Mouse (Mus musculus) CD8-positive naive resting alpha-beta T cell, adult 2 months (primary cell): Measurements from ENCODE around the gene Akip1.

Experiments used
- DNase-seq, 2 experiments: peaks; one replicate each; pipeline ENCODE4 v3.0.0; 2022; ENCODE audit warnings: low read depth in 2 of 2, low spot score in 2 of 2

The Akip1 gene

GRCm38 (mm10) chr7:109707023-109707785, 3.7 kb downstream of the Akip1 start:
- DNase-seq, result peak; percentile 33 to 63

GRCm38 (mm10) chr7:109708961-109709382, 5.5 kb downstream of the Akip1 start:
- DNase-seq, result no peak

GRCm38 (mm10) chr7:109710069-109710468, 6.6 kb downstream of the Akip1 start:
- DNase-seq, result no peak

DNA sequence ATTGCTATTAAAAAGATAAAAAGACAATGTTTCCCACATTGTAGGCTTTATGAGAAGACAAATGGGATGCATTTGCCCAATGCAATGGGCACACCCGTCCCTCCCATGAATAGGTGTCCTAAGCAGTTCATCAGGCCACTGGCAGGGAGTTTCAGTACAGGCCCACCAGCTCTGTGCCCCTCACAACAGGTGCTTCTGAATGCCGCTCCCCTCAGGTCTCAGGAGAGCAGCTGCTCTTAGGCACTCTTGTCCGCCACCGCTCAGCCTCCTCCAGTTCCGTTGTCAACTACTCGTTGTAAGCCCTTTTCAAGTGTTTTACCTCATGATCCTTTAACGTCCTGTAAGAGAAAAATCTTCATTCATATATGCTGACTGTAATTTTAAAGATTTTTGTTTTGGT, 8.7 kb downstream of the Akip1 start:
- no peak for DNase-seq

- no peak for DNase-seq
Observed at GRCm38 (mm10) chr7:109713434-109713982, 10.0 kb downstream of the Akip1 start.

DNA sequence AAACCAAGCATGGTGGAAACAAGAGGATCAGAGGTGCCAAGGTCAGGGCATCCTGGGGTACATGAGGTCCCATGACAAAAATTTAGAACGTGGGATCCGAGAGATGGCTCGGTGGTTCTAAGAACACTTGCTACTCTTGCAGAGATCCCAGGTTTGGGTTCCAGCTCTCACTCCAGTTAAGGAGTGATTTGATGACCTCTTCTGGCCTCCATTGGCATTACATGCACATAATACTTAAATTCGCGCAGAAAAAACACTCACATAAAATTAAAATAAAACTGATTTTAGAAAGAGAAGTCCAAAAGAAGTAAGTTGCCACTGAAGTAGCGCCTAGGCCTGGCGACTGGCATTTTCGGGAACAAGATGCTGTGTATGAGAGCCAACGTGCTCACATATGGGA, 15.8 kb downstream of the Akip1 start:
- DNase-seq, result no peak

DNA sequence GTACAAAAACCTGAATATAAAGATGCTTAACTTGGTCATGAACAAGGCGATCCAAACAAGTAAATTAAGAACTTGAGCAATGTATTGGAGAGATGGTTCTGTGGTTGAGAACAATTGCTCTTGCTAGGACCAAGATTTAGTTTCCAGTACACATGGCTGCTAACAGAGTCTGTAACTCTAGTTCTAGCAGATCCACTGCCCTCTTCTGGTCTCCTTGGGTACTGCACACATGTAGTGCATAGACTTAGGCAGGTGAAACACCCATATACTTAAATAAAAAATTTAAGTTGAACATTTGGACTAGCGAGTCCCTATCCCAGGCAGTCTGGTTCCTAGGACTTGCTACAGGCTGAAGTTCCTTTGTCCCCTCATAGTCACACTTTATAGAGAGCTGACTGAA, 19.1 kb downstream of the Akip1 start:
- no peak for DNase-seq

DNA sequence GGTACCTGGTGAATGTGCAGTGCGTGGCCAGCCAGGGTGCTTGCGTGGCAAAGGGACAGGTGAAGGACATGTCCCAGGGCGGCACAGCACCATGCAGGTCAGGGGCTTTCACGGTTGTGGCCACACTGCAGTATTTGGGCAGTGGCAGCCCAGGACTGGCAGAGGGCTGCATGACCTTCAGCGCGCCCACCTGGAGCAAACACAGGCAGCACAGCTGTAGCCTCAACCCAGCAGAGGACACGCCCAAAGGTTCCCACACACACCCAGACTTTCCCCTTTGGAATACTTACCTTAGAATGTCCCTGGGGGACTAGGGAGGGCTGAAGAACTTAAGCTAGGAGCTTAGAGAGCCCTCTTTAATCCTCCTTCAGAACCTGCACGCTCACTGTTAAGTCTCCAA, 19.6 kb downstream of the Akip1 start:
- no peak for DNase-seq

GRCm38 (mm10) chr7:109723697-109724096, 20.2 kb downstream of the Akip1 start, which contains the start of gene BC051019:
TSS of gene BC051019 (minus strand) at chr7:109723850.
- no peak for DNase-seq

DNA sequence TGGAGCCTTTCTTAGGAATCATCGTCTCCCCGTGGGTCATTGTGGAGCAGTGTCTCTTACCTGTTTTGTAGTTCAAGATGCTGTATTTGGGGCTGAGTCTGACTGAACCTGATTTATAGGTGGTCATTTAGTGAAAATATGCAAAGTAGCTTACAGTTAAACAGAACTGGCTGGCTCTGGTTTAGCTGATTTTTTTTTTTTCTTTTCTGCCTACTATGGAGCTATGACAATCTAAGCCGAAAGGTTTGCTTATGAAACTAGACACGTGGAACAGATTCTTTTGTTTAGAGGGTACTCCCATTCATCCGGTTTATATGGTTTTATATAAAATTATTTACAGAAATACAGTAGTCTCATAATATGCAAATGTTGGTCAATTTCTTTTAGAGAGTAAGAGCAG, 28.1 kb downstream of the Akip1 start, which contains the start of gene Ascl3:
TSS of gene Ascl3 (minus strand) at position 101 of the 400 bp plus-strand sequence.
- DNase-seq, result no peak

DNA sequence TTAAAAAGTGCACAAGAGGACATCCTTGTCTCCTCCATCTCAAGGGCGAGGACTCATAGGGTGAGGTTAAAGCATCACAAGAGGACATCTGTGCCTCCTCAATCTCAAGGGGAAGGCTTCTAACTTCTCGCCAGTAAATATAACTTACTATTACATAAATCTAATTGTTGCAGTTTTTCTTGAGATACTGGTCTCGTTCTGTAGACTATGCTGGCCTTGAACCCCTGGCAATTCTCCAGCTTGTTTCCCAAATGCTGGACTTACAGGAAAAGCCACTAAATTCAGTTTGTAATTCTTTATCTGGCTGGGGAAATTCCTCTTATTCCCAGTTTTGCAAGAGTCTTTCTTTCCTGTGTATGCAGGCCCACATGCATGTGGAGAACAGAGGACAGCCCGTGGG, 31.3 kb downstream of the Akip1 start:
- DNase-seq, result no peak

DNA sequence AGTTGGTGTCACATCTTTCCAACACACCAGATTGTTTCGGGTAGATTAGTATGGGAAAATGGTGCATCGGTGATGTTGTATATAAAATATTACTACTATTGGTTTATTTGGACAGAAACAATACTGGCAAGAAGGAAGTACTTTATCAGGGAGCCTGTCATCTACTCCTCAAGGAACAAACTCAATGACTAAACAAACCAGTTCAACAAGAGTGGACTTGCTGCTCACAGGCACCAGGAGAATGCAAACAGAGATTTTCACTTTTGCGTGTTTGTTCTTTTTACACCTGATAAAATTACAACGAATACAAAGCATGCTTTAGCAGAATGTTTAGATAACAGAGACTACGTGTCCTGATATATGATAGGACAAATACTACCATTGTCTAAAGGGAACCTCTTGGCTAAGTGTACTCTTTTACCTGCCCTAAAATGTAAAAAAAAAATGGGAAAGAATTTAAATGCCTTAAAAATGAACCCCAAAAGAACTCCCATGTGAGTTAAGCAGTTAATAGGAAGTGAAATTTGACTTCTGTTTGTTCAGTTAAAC, 36.4 kb downstream of the Akip1 start:
- no peak for DNase-seq

DNA sequence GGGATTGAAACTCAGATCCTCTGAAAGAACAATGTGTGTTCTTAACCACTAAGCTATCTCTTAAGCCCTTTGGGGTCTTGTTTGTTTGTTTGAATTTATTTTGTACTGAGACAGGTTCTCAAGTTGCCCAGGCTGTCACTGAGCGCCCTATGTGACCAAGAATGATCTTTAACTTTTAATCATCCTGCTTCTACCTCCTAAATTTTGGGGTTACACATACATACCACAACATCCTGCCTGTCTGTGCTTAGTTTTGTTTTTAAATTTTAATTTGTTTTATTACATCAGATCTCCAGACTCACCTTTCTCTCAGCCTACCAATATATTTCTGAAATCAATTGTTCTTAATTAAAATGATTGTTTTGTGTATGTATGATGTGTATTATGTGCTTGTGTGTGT, 37.6 kb downstream of the Akip1 start:
- DNase-seq, result no peak

DNA sequence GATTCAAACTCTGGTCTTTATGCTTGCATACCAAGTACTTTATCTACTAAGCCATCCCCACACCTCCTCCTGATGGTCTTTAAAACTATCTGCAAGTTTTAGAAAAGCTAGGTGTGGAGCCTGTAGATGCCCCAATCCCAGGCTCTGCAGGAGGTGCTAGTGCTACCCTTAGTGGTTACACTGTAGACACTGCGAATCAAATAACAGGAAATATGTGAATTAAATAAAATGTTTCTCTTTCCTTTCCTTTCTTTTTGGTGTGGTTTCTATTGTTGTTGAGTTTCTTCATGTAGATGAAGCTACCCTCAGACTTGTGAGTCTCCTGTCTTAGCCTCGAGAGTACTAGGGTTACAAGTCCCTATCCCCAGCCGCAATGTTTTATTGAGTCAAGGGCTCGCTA, 38.2 kb downstream of the Akip1 start:
- DNase-seq, result peak in 1 of 2 experiments; percentile 25

- no peak for DNase-seq
Observed at GRCm38 (mm10) chr7:109747747-109748146, 44.3 kb downstream of the Akip1 start.

DNA sequence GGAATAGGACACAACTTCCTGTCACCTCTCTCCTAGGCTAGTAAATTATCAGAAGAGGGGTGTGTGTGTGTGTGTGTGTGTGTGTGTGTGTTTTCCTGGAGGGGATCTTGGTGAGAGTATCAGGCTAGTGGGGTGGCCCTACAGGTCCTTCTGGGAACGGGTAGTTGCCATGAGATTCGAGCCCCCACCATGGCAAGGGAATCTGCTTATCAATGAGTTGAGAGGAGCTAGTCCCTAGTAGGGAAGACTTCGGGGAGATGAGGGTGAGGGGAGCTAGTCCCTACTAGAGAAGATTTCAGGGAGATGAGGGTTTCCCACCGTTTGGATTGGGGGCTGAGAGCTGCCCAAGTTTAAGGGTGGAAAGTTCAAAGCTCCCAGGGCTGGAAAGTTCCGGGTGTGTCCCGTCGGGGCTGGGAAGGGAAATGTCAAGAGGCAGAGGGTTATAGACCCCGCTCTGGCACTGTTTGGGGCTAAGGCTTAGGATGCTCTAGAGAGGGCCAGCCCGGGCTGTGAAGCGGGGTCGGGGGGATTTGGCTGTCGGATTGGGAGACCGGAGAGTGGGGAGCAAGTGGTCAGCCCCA, 48.0 kb downstream of the Akip1 start:
- DNase-seq, result no peak

DNA sequence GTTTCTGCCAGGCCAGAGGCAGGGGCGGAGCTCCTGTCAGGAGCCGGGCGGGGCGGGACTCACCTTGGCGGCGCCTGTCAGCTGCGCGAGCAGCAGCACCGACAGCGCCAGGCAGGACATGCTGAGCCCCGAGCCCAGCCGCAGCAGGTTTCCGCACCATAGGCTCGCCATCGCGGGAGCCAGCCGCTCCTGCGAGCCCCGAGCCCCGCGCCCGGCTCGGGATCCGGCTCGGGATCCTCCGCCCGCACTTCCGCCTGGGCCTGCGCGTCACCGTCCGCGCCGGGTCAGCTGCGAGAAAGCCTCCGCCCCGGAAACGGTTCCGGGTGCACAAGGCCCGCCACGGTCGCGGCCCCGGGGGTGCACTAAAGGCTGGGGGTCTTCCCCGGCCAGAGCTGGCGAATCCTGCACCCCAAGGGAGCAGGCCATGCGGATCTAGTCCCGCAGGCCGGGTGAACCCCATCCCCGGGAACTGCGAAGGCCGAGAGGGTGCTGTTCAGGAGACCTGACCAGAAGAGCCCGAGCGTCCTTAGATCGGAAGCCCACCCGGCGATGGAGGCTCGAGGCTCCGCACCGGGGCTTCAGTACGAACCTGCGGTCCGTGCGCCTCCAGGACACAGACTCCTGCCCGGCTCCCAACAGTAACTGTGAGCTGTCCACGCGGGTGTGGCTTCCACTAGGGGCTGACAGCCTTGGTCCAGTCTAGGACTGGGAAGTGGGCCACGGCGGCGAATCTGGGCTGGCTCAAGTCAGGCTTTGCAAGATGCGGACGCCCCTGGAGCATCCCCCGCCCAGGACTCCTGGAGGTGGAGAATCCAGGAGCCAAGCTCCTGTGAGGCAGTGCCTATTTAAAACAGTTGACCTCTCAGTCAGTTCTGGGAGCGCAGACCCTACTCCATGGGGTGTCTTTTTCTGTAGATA, 48.8 kb downstream of the Akip1 start, which contains the start of gene Tmem9b:
TSS of gene Tmem9b (minus strand) at position 868 of the 918 bp plus-strand sequence.
- DNase-seq, result peak; percentile 64 to 69

- no peak for DNase-seq
Observed at GRCm38 (mm10) chr7:109754034-109754433, 50.5 kb downstream of the Akip1 start.

- DNase-seq, result no peak
Observed at GRCm38 (mm10) chr7:109756291-109756690, 52.8 kb downstream of the Akip1 start.
